In genomic region chr15:68394749-68395148, GRCm38 (mm10) we compare ENCODE assay signal across 10 mouse cellular contexts.
DNase-seq lines count a peak whose midpoint lies in the region; ATAC-seq and TF ChIP-seq lines count a peak whose summit lies in the region.
"Had no signal": no experiment of that assay in that cellular context is flagged by ENCODE, and none has a peak within 500 bp of the region (broad histone marks: within the 10 kb centered on the region; RNA-seq: fewer than 3 reads in every experiment).

No protein-coding gene starts in this region.

- H3K27ac ChIP-seq in gastrocnemius, adult 2 months = no peak overlapping the region
- H3K27ac ChIP-seq in cortical plate, adult 2 months (ENCODE audit: insufficient read depth, low read length) = no peak overlapping the region
- no peak overlapping the region for H3K27ac ChIP-seq in lung, embryonic 14.5 days (ENCODE audit: low read depth)
- H3K27ac ChIP-seq: heart, embryonic 15.5 days had no signal

- H3K9ac ChIP-seq in lung, embryonic 14.5 days = no peak overlapping the region
- H3K9ac ChIP-seq: heart, embryonic 15.5 days had no signal

- peak; percentile 56 for TF ChIP-seq CTCF in gastrocnemius, adult 2 months (IDR thresholded peaks at IDR 0.05)
- peak; percentile 61 for TF ChIP-seq CTCF in cortical plate, adult 2 months (IDR thresholded peaks at IDR 0.05; ENCODE audit: extremely low read depth, insufficient read depth, low read length)
- TF ChIP-seq CTCF in lung, embryonic 14.5 days (IDR thresholded peaks at IDR 0.05; ENCODE audit: low read depth) = peak; percentile 77

- H3K27me3 ChIP-seq in lung, embryonic 14.5 days (ENCODE audit: insufficient read depth, low read length) = no peaks in the 10 kb centered on the region
- H3K27me3 ChIP-seq: heart, embryonic 15.5 days; megakaryocyte, embryonic 14.5 days had no signal

- H3K4me2 ChIP-seq in lung, embryonic 14.5 days = no peak overlapping the region
- H3K4me2 ChIP-seq: heart, embryonic 15.5 days had no signal

- H3K4me3 ChIP-seq in gastrocnemius, adult 2 months = no peak overlapping the region
- H3K4me3 ChIP-seq in cortical plate, adult 2 months (ENCODE audit: insufficient read depth, low read length) = no peak overlapping the region
- H3K4me3 ChIP-seq in lung, embryonic 14.5 days (ENCODE audit: low read depth, low read length) = no peak overlapping the region
- H3K4me3 ChIP-seq: heart, embryonic 15.5 days; megakaryocyte, embryonic 14.5 days had no signal

- H3K9me3 ChIP-seq in lung, embryonic 14.5 days (ENCODE audit: low read depth, low read length) = no peaks in the 10 kb centered on the region
- H3K9me3 ChIP-seq: heart, embryonic 15.5 days; megakaryocyte, embryonic 14.5 days had no signal

- intact Hi-C loops in gastrocnemius, adult 2 months (cut with DNase I) = no loop called here

- no peaks in the 10 kb centered on the region for H3K36me3 ChIP-seq in lung, embryonic 14.5 days (ENCODE audit: insufficient read depth)
- H3K36me3 ChIP-seq: heart, embryonic 15.5 days had no signal

- WGBS in lung, embryonic 14.5 days = 81% methylated on average over 1 of the region's 1 CpGs

- no peak for TF ChIP-seq POLR2A in cortical plate, adult 2 months (IDR thresholded peaks at IDR 0.05; ENCODE audit: extremely low read depth, insufficient read depth, low read length)

- DNase-seq in gastrocnemius, adult 2 months = no peak
- no peak for DNase-seq in gastrocnemius, postnatal 25 days
- DNase-seq in right cerebral cortex, adult 18-20 months = peak; percentile 32
- no peak for DNase-seq in right cerebral cortex, postnatal 4 days
- DNase-seq in lung, embryonic 14.5 days = peak; percentile 58
- DNase-seq in thymus, postnatal 36 days = peak; percentile 9 to 11
- no peak for DNase-seq in urinary bladder, postnatal 36 days (ENCODE audit: low spot score in 2 of 2)

- H3K4me1 ChIP-seq in cortical plate, adult 2 months (ENCODE audit: control insufficient read depth, insufficient read depth, low read length) = no peaks in the 10 kb centered on the region
- no peaks in the 10 kb centered on the region for H3K4me1 ChIP-seq in lung, embryonic 14.5 days (ENCODE audit: insufficient read depth)
- H3K4me1 ChIP-seq: megakaryocyte, embryonic 14.5 days had no signal

- no peak; the same call in 1 of the 2 replicates for ATAC-seq in lung, embryonic 14.5 days (ENCODE audit: insufficient read depth)

Comparison
In these comparisons a context has a peak if more than half of its experiments do, and no peak if none do; other contexts are left out.
1. DNase-seq: peak in right cerebral cortex, adult 18-20 months (single experiment), lung, embryonic 14.5 days (single experiment) and thymus, postnatal 36 days (2 of 2); none in gastrocnemius, adult 2 months (single experiment), gastrocnemius, postnatal 25 days (single experiment), right cerebral cortex, postnatal 4 days (single experiment) and urinary bladder, postnatal 36 days (0 of 2).
2. Peak in every context shown above with its lines, with median percentiles within 50 percentile points of each other: CTCF ChIP-seq.